Mouse (Mus musculus): ENCODE data around the gene Gjc1.

Gene Gjc1

GRCm38 (mm10) chr11:102819021-102819782 is at the start of gene Gjc1:
Gene Gjc1, minus strand, starts transcription at chr11:102819700.
- under 1% methylated on average over 95 of the region's 97 CpGs for WGBS

- WGBS = 14% methylated on average over 4 of the region's 4 CpGs
Observed at GRCm38 (mm10) chr11:102864272-102864671, 44.8 kb upstream of the Gjc1 start.

- WGBS = 49% methylated on average over 8 of the region's 8 CpGs
Observed at GRCm38 (mm10) chr11:102859933-102860332, 40.4 kb upstream of the Gjc1 start.

DNA sequence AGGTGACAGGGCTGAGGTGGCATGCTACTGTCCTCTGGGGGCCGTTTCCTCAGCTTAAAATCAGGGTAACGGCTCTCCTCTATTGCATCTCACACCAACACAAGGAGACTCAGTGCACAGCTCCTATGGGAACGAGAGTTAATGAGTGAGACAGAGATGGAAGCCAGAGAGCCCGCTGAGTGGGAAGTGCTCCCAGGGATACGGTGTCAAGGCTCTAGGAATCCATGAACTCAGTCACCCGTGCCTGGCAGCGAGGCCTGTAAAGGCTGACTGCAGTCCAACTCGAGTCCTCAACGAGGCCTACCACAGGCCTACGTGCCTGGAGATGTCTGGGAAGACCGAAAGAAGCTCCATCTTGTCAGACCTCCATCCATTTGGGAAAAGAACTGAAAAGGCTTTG is 39.5 kb upstream of the Gjc1 start:
- WGBS = 80% methylated on average over 11 of the region's 11 CpGs

GRCm38 (mm10) chr11:102855941-102856340 is 36.4 kb upstream of the Gjc1 start:
- 89% methylated on average over 6 of the region's 6 CpGs for WGBS

DNA sequence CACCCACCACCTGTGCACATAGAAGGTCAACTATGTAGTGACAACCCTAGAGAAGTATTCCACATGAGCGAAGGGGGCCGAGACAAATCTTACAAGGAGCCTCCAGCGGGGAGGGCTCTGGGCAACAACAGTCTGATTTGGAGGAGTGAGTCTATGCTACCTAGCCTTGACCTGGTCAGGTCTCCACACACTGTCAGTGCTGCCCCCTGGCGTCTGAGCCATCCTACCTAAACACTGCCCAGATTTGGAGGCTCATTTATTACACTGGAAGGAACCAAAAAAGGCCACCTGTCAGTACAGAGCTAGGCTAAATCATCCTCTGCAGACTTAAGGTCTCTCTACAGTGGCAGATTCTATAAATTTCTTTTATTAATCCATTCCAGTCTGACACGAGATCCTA is 32.4 kb upstream of the Gjc1 start:
- 71% methylated on average over 5 of the region's 5 CpGs for WGBS

GRCm38 (mm10) chr11:102845926-102846325 is 26.4 kb upstream of the Gjc1 start:
- 92% methylated on average over 10 of the region's 10 CpGs for WGBS

DNA sequence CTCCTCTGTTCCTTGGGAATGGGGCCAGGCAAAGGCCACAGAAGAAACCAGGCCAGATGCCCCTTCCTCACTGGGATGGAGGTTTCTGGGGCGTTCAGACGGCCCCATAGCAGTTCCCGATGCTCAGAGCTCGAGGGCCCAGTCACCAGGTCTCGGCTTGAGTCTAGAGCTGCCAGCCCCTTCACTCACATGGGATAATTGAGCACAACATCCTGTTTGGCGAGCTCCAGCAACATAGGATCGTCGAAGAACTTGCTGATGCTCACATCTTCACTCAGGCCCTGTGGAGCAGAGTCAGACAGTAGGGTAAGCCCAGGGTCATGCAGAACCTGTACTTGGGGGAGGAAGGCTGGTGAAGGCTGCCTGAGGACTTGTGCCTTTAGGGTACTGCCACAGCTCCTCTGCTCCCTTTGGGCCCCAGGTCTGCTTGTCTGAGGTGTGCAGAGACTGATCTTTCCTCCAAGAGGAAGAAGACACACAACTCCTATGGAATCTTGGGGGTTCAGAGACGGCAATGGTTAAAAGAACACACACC is 19.2 kb upstream of the Gjc1 start:
- WGBS = 76% methylated on average over 9 of the region's 9 CpGs

DNA sequence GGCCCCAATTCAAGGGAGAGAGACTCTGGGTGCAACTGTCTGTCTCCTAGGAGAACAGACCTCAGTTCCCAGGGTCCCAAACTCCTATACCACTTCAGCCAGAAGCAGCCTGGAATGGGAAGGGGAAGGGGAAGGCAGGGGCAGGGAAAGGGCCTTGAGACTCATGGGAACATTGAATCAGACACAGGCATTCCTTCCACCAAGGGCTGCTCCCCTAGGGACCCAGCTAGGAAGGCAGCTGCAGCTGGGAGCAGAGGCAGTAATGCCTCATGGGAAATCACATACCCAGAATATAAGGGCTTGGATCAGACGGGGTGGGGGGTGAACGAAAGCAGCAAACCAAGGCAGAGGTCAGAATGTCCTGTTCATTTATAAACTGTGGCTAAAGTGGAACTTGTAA is 18.6 kb upstream of the Gjc1 start:
- WGBS = 88% methylated on average over 2 of the region's 2 CpGs

DNA sequence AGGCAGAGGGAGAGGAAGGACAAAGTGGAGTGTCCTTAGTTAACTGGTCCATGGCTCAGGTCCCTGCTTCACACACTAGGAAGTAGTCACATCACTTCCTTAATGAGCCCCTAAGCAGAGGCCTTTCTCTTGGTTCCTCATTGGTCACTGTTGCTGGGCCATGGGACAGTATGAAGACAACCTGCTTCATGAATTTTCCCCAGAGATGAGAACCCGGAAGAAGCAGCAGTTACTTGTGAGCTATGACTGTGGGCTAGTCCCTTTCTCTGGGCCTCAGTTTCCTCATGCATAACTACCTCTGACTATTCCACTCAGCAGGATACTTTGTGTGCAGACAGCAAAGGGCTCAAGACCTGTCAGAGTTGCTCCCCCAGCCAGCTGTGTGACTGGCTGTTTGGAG is 17.9 kb upstream of the Gjc1 start:
- 89% methylated on average over 1 of the region's 1 CpGs for WGBS

GRCm38 (mm10) chr11:102836146-102836545 is 16.6 kb upstream of the Gjc1 start:
- 90% methylated on average over 9 of the region's 9 CpGs for WGBS

GRCm38 (mm10) chr11:102835549-102835948 is 16.0 kb upstream of the Gjc1 start, which contains the start of gene Higd1b:
Gene Higd1b, plus strand, starts transcription at chr11:102835849.
- WGBS = 64% methylated on average over 4 of the region's 4 CpGs

DNA sequence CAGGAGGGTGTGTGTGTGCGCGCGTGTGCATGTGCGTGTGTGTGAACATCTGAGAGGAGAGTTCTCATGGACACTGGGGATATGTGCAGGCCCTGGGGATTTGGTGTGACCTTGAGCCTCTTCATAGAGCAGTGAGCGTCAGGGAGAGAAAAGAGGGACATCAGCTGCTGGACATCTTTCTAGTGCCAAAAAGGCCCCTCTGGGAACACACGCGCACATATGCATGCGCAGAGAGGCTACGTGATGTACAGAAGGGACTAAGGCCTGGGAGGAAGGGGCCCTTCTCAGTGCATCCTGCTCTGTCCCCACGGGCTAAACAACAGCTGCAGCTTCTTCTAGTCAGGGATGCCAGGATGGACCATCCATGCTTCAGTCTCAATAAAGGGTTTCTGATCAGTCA is 14.7 kb upstream of the Gjc1 start:
- WGBS = 90% methylated on average over 10 of the region's 10 CpGs

DNA sequence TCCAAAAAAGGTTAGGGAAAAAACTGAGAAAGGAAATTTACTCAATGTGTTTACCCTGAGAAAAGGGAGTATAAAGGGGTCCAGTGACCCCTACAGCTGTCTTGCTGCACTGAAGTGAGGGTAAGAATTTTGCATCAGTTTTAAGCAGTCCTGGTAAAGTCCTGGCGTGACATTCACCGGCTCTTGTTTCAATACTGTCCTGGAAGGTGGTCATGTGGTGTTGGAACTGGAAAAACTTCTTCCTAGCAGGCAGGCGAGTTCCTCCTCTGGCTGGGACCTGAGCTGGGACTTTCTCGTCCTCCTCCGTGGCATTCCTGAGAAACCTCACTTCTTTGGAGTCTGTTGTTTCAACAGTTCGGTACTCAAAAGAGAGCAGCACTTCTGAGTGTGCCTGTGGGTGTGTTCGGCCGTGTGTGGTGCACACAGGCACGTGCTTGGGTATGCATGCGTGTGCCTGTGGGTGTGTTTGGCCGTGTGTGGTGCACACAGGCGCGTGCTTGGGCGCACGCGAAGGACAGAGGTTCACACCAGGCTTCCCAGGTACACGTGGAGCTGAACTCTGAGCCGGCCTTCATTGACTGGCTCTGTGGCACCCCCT is 13.3 kb upstream of the Gjc1 start:
- WGBS = 58% methylated on average over 18 of the region's 18 CpGs

- WGBS = 77% methylated on average over 4 of the region's 4 CpGs
Observed at GRCm38 (mm10) chr11:102830276-102830675, 10.8 kb upstream of the Gjc1 start.

- 70% methylated on average over 4 of the region's 4 CpGs for WGBS
Observed at GRCm38 (mm10) chr11:102827097-102827496, 7.6 kb upstream of the Gjc1 start.

GRCm38 (mm10) chr11:102826476-102826875 is 7.0 kb upstream of the Gjc1 start:
- WGBS = 85% methylated on average over 2 of the region's 2 CpGs

DNA sequence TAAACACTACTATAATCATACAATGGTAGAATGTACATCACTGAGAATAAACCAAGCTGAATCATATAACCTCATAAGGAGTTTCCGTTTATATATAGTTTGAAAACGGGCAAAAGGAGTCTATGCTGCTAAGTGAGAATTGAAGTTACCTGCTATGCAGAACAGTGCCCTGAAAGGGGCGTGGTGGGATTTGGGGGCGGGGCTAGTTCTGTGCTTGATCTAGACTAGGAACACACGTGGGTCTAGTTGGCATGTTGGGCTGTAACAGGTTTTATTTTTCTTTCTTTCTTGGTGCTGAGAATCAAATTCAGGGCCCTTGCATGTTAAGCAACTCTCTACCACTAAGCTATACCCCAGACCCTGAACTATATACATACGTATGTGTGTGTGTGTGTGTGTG is 1.7 kb upstream of the Gjc1 start:
- WGBS = 54% methylated on average over 6 of the region's 6 CpGs

DNA sequence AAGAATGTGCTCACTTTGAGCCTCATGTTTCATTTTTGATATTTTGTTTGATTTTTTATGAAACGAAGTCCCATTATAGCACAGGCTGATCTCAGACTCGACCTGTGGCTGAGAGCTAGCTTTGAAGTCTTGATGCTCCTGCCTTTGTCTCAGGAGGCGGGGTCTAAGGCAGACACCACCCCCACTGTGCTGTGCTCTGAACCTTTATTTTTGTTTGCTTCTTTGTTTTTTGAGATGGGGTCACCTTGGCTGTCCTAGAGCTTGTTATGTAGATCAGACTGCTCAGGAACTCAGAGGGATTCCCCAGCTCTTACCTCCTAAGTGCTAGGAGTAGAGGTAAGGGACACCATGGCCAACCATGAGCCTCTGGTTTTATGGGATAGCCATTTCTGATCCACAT is 932 bp upstream of the Gjc1 start:
- WGBS = 35% methylated on average over 3 of the region's 3 CpGs

DNA sequence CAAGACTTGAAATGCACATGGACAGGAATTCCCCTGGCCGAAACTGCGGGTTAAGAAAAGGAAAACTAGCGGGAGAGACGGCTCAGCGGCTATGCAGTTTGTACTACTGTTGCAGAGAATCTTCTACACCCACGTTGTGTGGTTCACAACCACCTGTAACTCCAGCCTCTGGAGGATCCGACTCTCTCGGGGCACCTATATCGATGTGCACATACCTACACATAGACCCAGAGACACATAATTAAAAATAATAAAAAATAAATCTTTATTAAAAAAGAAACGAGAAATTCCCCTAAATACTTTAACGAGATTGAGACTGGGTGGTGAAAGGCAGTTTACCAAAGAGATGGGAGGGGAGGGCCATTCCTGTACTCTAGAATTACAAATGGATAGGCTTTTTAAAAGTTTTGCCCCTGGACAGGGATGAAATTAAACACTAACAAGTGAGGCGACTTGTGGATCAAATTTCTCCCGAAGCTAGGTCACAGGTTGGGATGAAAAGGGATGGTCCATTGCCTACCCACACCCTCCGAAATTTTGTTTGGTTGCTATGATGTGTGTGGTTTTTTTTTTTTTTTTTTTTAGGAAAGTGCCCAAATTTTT is 384 bp upstream of the Gjc1 start:
- WGBS = 12% methylated on average over 14 of the region's 14 CpGs

GRCm38 (mm10) chr11:102818121-102819020 is 1.1 kb downstream of the Gjc1 start:
- WGBS = 2% methylated on average over 58 of the region's 92 CpGs
